ENCODE assay signal across 10 mouse cellular contexts in the genomic region with DNA sequence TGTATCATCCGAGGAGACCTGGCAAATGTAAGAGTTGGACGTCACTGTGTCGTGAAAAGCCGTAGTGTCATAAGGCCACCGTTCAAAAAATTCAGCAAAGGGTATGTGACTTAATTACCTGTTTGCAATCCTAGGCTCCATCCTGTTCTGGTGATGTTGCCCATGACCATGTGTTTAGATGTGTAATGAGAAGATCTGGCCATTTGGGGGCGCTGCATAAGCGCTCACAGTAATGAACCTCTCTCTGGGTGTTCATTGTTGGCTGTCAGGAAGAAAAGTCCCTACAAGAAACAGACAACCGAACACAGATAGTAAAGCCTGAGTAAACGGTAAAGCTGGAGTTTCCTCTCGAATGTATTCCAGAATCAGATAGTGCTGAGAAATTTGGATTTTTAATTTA. TPM values are rescaled to one million over a fixed set of nuclear protein-coding genes. Genes with fewer than 3 reads are reported as not detected.
DNase-seq lines count a peak whose midpoint lies in the region; ATAC-seq lines count a peak whose summit lies in the region.
"Had no signal": no experiment of that assay in that cellular context is flagged by ENCODE, and none has a peak within 500 bp of the region (broad histone marks: within the 10 kb centered on the region; RNA-seq: fewer than 3 reads in every experiment).

No protein-coding gene starts in this region.

- H3K4me3 ChIP-seq in liver, embryonic 13.5 days (replicated peaks), result no peak overlapping the region
- no peak overlapping the region for H3K4me3 ChIP-seq in liver, embryonic 11.5 days (ENCODE audit: low read depth, low read length)
- H3K4me3 ChIP-seq: embryonic facial prominence, embryonic 15.5 days had no signal

- 68% methylated on average over 10 of the region's 10 CpGs for WGBS in liver, embryonic 13.5 days (ENCODE audit: insufficient replicate concordance)
- WGBS in liver, embryonic 11.5 days, result 71% methylated on average over 10 of the region's 10 CpGs

- ATAC-seq in liver, embryonic 13.5 days (ENCODE audit: low read depth), result no peak
- ATAC-seq in liver, embryonic 11.5 days (replicated peaks; ENCODE audit: low FRiP score), result no peak

- peak; percentile 13 to 39 for DNase-seq in cerebellum, postnatal 10 days
- DNase-seq in cerebellum, adult 9-11 months, result no peak
- DNase-seq in liver, embryonic 13.5 days, result peak; percentile 11
- DNase-seq in liver, embryonic 11.5 days (ENCODE audit: low spot score), result no peak
- DNase-seq in ZHBTc4 (ENCODE audit: low read depth, low spot score), result peak; percentile 81
- DNase-seq in mesoderm, embryonic 11.5 days (ENCODE audit: low read depth, low spot score), result peak; percentile 36
- no peak for DNase-seq in gastrocnemius, postnatal 4 days (ENCODE audit: low spot score in 2 of 2)
- DNase-seq in urinary bladder, adult 2 months (ENCODE audit: low spot score), result no peak

- H3K4me1 ChIP-seq in liver, embryonic 13.5 days (replicated peaks), result peaks cover 23% of the 10 kb centered on the region
- peaks cover 6% of the 10 kb centered on the region; the same call in 1 of the 2 replicates for H3K4me1 ChIP-seq in liver, embryonic 11.5 days (replicated peaks; ENCODE audit: control insufficient read depth, insufficient read depth, low read length)

- H3K27me3 ChIP-seq in liver, embryonic 13.5 days, result no peaks in the 10 kb centered on the region
- no peaks in the 10 kb centered on the region for H3K27me3 ChIP-seq in liver, embryonic 11.5 days (replicated peaks; ENCODE audit: control insufficient read depth, insufficient read depth, low read length)
- H3K27me3 ChIP-seq: embryonic facial prominence, embryonic 15.5 days had no signal

- H3K36me3 ChIP-seq in liver, embryonic 13.5 days, result peaks cover 52% of the 10 kb centered on the region
- H3K36me3 ChIP-seq in liver, embryonic 11.5 days (ENCODE audit: control insufficient read depth, insufficient read depth, low read length), result peaks cover 14% of the 10 kb centered on the region

- H3K4me2 ChIP-seq in liver, embryonic 13.5 days, result no peak overlapping the region
- H3K4me2 ChIP-seq in liver, embryonic 11.5 days, result no peak overlapping the region
- H3K4me2 ChIP-seq: embryonic facial prominence, embryonic 15.5 days had no signal

- H3K27ac ChIP-seq in liver, embryonic 13.5 days, result no peak overlapping the region
- H3K27ac ChIP-seq in liver, embryonic 11.5 days (ENCODE audit: low read depth, low read length), result no peak overlapping the region
- H3K27ac ChIP-seq: embryonic facial prominence, embryonic 15.5 days had no signal

- H3K9ac ChIP-seq in liver, embryonic 13.5 days, result no peak overlapping the region
- H3K9ac ChIP-seq in liver, embryonic 11.5 days (ENCODE audit: low read depth, low read length), result no peak overlapping the region
- H3K9ac ChIP-seq: embryonic facial prominence, embryonic 15.5 days had no signal

- H3K9me3 ChIP-seq in liver, embryonic 13.5 days (replicated peaks), result no peaks in the 10 kb centered on the region
- no peaks in the 10 kb centered on the region for H3K9me3 ChIP-seq in liver, embryonic 11.5 days (ENCODE audit: control insufficient read depth, low read length)
- H3K9me3 ChIP-seq: embryonic facial prominence, embryonic 15.5 days had no signal

RNA-seq across cellular contexts. Expression of a gene that starts 2.2 kb away (rescaled TPM):
- 54.7 and 55.9 TPM in 2 replicates for polyA plus RNA-seq in liver, embryonic 13.5 days (2015; fragmentation: Nextera tagmentation; extraction: Ambion mirVana)
- 90.1 and 95.4 TPM in 2 replicates for polyA plus RNA-seq in liver, embryonic 11.5 days (2014; fragmentation: Nextera tagmentation; extraction: Ambion mirVana)
- total RNA-seq in gastrocnemius, postnatal 4 days (2021), result 10 to 100 TPM; 51.9 to 52.1 TPM
- polyA plus RNA-seq in urinary bladder, adult 2 months (2012; rRNA removed), result 71.2 and 84.0 TPM in 2 replicates

RNA-seq across cellular contexts. Expression of a gene that starts 2.3 kb away (rescaled TPM):
- 13.5 and 16.0 TPM in 2 replicates for polyA plus RNA-seq in liver, embryonic 13.5 days (2015; fragmentation: Nextera tagmentation; extraction: Ambion mirVana)
- 27.8 and 28.9 TPM in 2 replicates for polyA plus RNA-seq in liver, embryonic 11.5 days (2014; fragmentation: Nextera tagmentation; extraction: Ambion mirVana)
- total RNA-seq in gastrocnemius, postnatal 4 days (2021), result 1 to 10 TPM; 2.0 to 2.4 TPM
- 2.1 and 2.4 TPM in 2 replicates for polyA plus RNA-seq in urinary bladder, adult 2 months (2012; rRNA removed)

RNA-seq across cellular contexts. Expression of a gene that starts 24.2 kb away (rescaled TPM):
- 123 and 138 TPM in 2 replicates for polyA plus RNA-seq in liver, embryonic 13.5 days (2015; fragmentation: Nextera tagmentation; extraction: Ambion mirVana)
- polyA plus RNA-seq in liver, embryonic 11.5 days (2014; fragmentation: Nextera tagmentation; extraction: Ambion mirVana), result 177 and 180 TPM in 2 replicates
- 10 to 100 TPM; 15.1 to 18.8 TPM for total RNA-seq in gastrocnemius, postnatal 4 days (2021)
- 2.0 and 3.0 TPM in 2 replicates for polyA plus RNA-seq in urinary bladder, adult 2 months (2012; rRNA removed)

RNA-seq across cellular contexts. Expression of a gene that starts 33.4 kb away (rescaled TPM):
- polyA plus RNA-seq in liver, embryonic 13.5 days (2015; fragmentation: Nextera tagmentation; extraction: Ambion mirVana), result 562 and 589 TPM in 2 replicates
- 811 and 834 TPM in 2 replicates for polyA plus RNA-seq in liver, embryonic 11.5 days (2014; fragmentation: Nextera tagmentation; extraction: Ambion mirVana)
- total RNA-seq in gastrocnemius, postnatal 4 days (2021), result 100 to 1,000 TPM; 476 to 560 TPM
- 139 and 155 TPM in 2 replicates for polyA plus RNA-seq in urinary bladder, adult 2 months (2012; rRNA removed)

RNA-seq across cellular contexts. Expression of a gene that starts 50.9 kb away (rescaled TPM):
- polyA plus RNA-seq in liver, embryonic 13.5 days (2015; fragmentation: Nextera tagmentation; extraction: Ambion mirVana), result not detected in 2 replicates
- polyA plus RNA-seq in liver, embryonic 11.5 days (2014; fragmentation: Nextera tagmentation; extraction: Ambion mirVana), result not detected in 2 replicates
- not detected for total RNA-seq in gastrocnemius, postnatal 4 days (2021)
- polyA plus RNA-seq in urinary bladder, adult 2 months (2012; rRNA removed), result 1.4 and 1.5 TPM in 2 replicates
- total RNA-seq: hematopoietic stem cell, adult 5-6 weeks had no signal
- polyA plus RNA-seq: embryonic facial prominence, embryonic 15.5 days had no signal

Comparison
In these comparisons a context has a peak if more than half of its experiments do, and no peak if none do; other contexts are left out.
1. DNase-seq: peak in cerebellum, postnatal 10 days (2 of 2), liver, embryonic 13.5 days (single experiment), ZHBTc4 (single experiment) and mesoderm, embryonic 11.5 days (single experiment); none in cerebellum, adult 9-11 months (single experiment), liver, embryonic 11.5 days (single experiment), gastrocnemius, postnatal 4 days (0 of 2) and urinary bladder, adult 2 months (single experiment).
2. RNA of a gene that starts 24.2 kb away (polyA plus RNA-seq): 177 to 180 TPM in liver, embryonic 11.5 days and 123 to 138 TPM in liver, embryonic 13.5 days; 2.0 to 3.0 TPM in urinary bladder, adult 2 months; every median in the first group is over 10 times any median in the second.